Mouse (Mus musculus) embryonic facial prominence, embryonic 11.5 days (tissue): ENCODE results near the gene Tnfrsf1a. TPM values are rescaled to one million over a fixed set of nuclear protein-coding genes. Genes with fewer than 3 reads are reported as not detected.

Experiments
- ATAC-seq: fragments of 200-750 bp; cut with Nextera tagmentation; replicated peaks from 2 replicates; pipeline ENCODE4 v1.8.0; 2017; ENCODE audit warnings: low read depth; ENCODE audit not compliant: insufficient number of reproducible peaks, low FRiP score, low TSS enrichment
- DNase-seq: peaks from one replicate; pipeline ENCODE4 v3.0.0-alpha.2; 2015; ENCODE audit warnings: low spot score
- H3K27ac ChIP-seq: fragments of 300-500 bp; sonication (generic); replicated peaks from 2 replicates; pipeline ENCODE4 v1.5.1; 2014; ENCODE audit warnings: mild to moderate bottlenecking, low read depth, low read length, control low read depth
- H3K27me3 ChIP-seq: fragments of 300-500 bp; sonication (generic); 2 replicates; pipeline ENCODE4 v1.6.1; 2014; ENCODE audit warnings: mild to moderate bottlenecking, low read length, moderate library complexity, mixed read lengths; ENCODE audit not compliant: control insufficient read depth, insufficient read depth
- H3K36me3 ChIP-seq: fragments of 300-500 bp; sonication (generic); replicated peaks from 2 replicates; pipeline ENCODE4 v1.6.1; 2014; ENCODE audit warnings: low read depth, mild to moderate bottlenecking, low read length, moderate library complexity, mixed read lengths; ENCODE audit not compliant: control insufficient read depth, insufficient read depth
- H3K4me1 ChIP-seq: fragments of 300-500 bp; sonication (generic); 2 replicates; pipeline ENCODE4 v1.6.1; 2014; ENCODE audit warnings: low read length, mixed read lengths; ENCODE audit not compliant: control insufficient read depth, insufficient read depth
- H3K4me2 ChIP-seq: fragments of 300-500 bp; sonication (generic); 2 replicates; pipeline ENCODE4 v1.6.1; 2014; ENCODE audit warnings: low read depth, mild to moderate bottlenecking, control low read depth, low read length, moderate library complexity
- H3K4me3 ChIP-seq: fragments of 300-500 bp; sonication (generic); 2 replicates; pipeline ENCODE4 v1.5.1; 2014; ENCODE audit warnings: low read depth, low read length, control low read depth
- H3K9ac ChIP-seq: fragments of 300-500 bp; sonication (generic); replicated peaks from 2 replicates; pipeline ENCODE4 v1.6.1; 2014; ENCODE audit warnings: mild to moderate bottlenecking, control low read depth, low read length
- H3K9me3 ChIP-seq: fragments of 300-500 bp; sonication (generic); replicated peaks from 2 replicates; pipeline ENCODE4 v1.6.1; 2016; ENCODE audit warnings: mild to moderate bottlenecking, low read length, inconsistent platforms, mixed read lengths; ENCODE audit not compliant: control insufficient read depth
- whole genome bisulfite sequencing: fragments of 180-500 bp; shearing (Covaris S2); extraction: QIAGEN DNeasy Blood & Tissue Kit; methylation state at CpG from one replicate; pipeline ENCODE4 v1.1.7; 2014; 5-methylcytosine and 5-hydroxymethylcytosine counted together
- polyA plus RNA-seq: library from polyadenylated mRNA; unstranded; fragments of >200 nt; fragmentation: Nextera tagmentation; extraction: Ambion mirVana; gene quantifications from 2 replicates; pipeline ENCODE4 v1.2.1, GENCODE M21; 2014

Tnfrsf1a gene
- polyA plus RNA-seq, 1 experiment from 2014 or later = 39.5 TPM

DNA sequence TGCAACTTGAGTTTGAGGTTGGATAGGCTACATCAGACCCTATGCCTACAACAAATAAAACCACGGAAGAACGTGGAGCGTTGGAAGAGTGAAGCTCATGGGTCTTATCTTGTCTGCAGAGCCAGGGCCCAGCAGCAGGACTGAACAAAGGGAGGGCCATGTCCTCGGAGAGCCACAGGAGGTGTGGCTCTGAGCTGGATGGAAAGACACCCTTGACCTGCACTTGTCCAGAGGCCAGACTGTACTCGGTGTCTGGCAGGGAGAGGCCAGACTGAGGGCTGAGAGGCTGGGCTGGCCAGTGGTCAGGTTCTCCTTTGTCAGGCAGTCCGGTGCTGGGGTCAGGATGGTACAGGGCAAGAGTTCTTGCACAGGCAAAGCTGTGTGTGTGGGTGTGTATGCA is 23.8 kb upstream of the Tnfrsf1a start:
- H3K27me3 ChIP-seq = peaks cover 22% of the 10 kb centered on the region
- no peak for DNase-seq
- no peak for ATAC-seq
- H3K27ac ChIP-seq = no peak overlapping the region
- H3K4me2 ChIP-seq = no peak overlapping the region
- no peaks in the 10 kb centered on the region; the same call in 1 of the 2 replicates for H3K4me1 ChIP-seq
- WGBS = 67% methylated on average over 6 of the region's 6 CpGs
- H3K9ac ChIP-seq = no peak overlapping the region
- H3K4me3 ChIP-seq = no peak overlapping the region
- no peaks in the 10 kb centered on the region for H3K36me3 ChIP-seq
- H3K9me3 ChIP-seq = no peaks in the 10 kb centered on the region

DNA sequence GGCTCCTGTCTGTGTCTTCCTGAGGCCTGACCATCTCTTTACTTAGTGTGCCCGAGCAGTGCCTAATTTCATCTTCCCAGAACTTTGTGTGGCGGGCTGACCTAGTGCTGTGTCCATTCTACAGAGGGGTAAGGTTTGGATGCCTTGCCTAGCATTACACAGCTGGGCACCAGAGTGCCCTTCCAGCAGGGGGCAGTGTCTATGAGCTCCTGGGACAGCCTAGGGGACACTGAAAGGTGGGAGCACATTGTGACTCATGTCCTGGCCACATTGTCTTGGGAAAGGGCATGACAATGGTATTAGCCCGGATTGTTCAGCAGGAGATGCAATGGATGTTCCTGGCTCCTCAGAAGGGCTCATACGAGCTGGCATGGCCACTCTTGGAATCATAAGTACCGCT is 20.9 kb upstream of the Tnfrsf1a start:
- no peak overlapping the region for H3K27ac ChIP-seq
- no peaks in the 10 kb centered on the region; the same call in 1 of the 2 replicates for H3K27me3 ChIP-seq
- no peaks in the 10 kb centered on the region for H3K4me1 ChIP-seq
- H3K9me3 ChIP-seq = no peaks in the 10 kb centered on the region
- H3K9ac ChIP-seq = no peak overlapping the region
- H3K36me3 ChIP-seq = no peaks in the 10 kb centered on the region
- ATAC-seq = no peak
- 84% methylated on average over 5 of the region's 5 CpGs for WGBS
- no peak for DNase-seq
- H3K4me2 ChIP-seq = no peak overlapping the region
- H3K4me3 ChIP-seq = no peak overlapping the region

DNA sequence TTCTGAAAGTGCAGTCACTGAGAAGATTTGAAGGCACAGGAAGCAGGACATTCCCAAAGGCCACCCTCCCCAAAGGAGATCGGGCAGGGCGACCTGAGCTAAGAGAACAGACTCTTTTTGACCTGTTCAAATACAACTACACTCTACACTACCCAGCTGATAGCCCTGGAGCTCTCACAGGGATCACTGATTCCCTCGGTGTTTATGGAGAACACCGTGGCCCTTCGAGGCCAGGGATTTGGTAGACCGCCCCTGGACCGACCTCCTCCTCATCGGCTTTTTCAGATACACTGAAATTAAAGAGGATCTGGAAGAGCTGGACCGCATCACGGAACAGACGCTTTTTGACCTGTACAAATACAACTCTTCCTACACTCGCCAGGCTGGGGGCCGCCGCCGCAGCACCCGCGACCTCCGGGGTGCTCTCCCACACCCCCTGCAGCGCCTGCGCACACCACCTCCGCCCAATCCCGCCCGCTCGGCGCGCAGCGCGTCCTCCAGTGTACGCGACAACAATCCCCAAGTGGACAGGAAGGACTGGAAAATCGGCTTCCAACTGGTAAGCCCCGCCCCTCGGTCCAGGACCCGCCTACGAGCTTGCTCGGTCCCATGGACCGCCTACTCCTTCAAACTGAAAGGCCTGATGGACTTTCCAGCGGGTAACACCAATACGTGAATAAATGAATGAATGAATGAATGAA is 18.4 kb upstream of the Tnfrsf1a start:
- Histone ChIP-seq H3K9ac (peak overlapping the region; percentile 69), H3K4me3 (peak overlapping the region; percentile 51), H3K9me3 (no peaks in the 10 kb centered on the region), H3K27me3 (no peaks in the 10 kb centered on the region; the same call in 1 of the 2 replicates), H3K27ac (no peak overlapping the region), H3K4me1 (no peaks in the 10 kb centered on the region), H3K4me2 (peak overlapping the region; percentile 83), H3K36me3 (no peaks in the 10 kb centered on the region)
- ATAC-seq = peak; percentile 77
- peak; percentile 90 for DNase-seq
- WGBS = under 1% methylated on average over 39 of the region's 39 CpGs

DNA sequence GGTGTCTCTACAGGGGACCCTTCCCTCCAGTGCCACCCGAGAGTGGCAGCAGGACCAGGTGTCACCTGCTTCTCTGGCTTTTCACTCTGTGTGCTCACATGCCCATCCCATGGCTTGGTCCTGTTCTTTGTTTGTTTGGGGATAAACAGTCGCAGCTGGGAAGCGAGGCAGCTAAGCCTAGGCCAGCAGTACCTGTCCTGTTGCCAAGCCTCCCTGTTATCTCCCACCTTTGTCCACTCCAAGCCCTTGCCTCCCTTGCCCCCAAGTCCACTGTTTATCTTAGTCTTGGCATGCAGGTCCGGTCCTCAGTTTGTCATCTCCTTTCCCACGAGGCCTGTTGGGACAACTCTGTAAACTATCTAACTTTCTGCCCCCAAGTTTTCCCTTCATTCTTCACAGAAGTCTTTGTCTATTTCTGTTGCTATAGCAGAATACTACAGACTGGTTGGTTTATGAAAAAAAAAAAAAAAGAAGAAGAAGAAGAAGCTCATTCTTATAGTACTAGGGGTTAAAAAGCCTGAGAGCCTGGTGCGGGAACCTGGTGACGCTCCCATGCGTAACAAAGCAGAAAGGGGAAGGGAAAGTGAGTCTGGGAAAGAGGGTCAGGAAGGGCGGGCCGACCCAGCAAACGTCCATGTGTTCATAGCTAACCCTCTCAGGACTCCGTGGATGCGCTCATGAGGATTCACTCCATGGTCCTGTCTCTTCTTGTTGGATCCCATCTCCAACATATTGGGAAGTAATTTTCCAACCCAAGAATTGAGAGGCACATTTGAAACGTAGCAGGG is 15.9 kb upstream of the Tnfrsf1a start:
- no peak for DNase-seq
- Histone ChIP-seq H3K27ac (no peak overlapping the region), H3K9me3 (no peaks in the 10 kb centered on the region), H3K36me3 (no peaks in the 10 kb centered on the region), H3K27me3 (no peaks in the 10 kb centered on the region; the same call in 1 of the 2 replicates), H3K9ac (no peak overlapping the region), H3K4me1 (no peaks in the 10 kb centered on the region), H3K4me3 (no peak overlapping the region), H3K4me2 (no peak overlapping the region)
- 64% methylated on average over 14 of the region's 14 CpGs for WGBS
- ATAC-seq = no peak

DNA sequence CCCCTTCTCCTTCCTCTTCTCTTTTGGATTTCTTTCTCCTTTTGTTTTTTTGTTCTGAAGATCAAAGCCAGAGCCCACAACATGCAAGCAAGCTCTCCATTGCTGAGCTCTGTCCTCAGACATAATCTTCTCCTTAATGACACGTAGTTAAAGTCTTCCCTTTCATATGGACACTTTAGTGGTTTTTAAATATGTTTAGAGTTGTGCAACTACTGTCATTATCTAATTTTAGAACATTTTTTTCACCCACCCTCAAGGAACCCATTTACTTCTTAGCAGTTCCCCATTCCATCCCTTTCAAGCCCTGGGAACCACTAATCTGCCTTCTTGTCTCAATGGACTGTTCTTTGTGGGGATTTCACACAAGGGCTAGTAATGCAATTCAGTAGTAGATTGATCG is 14.8 kb upstream of the Tnfrsf1a start:
- WGBS = 76% methylated on average over 2 of the region's 2 CpGs
- no peak overlapping the region for H3K27ac ChIP-seq
- no peak overlapping the region for H3K4me3 ChIP-seq
- no peak overlapping the region for H3K9ac ChIP-seq
- DNase-seq (no peak), ATAC-seq (no peak)
- no peaks in the 10 kb centered on the region; the same call in 1 of the 2 replicates for H3K27me3 ChIP-seq
- no peaks in the 10 kb centered on the region for H3K9me3 ChIP-seq
- no peaks in the 10 kb centered on the region for H3K36me3 ChIP-seq
- H3K4me1 ChIP-seq = no peaks in the 10 kb centered on the region
- no peak overlapping the region for H3K4me2 ChIP-seq

DNA sequence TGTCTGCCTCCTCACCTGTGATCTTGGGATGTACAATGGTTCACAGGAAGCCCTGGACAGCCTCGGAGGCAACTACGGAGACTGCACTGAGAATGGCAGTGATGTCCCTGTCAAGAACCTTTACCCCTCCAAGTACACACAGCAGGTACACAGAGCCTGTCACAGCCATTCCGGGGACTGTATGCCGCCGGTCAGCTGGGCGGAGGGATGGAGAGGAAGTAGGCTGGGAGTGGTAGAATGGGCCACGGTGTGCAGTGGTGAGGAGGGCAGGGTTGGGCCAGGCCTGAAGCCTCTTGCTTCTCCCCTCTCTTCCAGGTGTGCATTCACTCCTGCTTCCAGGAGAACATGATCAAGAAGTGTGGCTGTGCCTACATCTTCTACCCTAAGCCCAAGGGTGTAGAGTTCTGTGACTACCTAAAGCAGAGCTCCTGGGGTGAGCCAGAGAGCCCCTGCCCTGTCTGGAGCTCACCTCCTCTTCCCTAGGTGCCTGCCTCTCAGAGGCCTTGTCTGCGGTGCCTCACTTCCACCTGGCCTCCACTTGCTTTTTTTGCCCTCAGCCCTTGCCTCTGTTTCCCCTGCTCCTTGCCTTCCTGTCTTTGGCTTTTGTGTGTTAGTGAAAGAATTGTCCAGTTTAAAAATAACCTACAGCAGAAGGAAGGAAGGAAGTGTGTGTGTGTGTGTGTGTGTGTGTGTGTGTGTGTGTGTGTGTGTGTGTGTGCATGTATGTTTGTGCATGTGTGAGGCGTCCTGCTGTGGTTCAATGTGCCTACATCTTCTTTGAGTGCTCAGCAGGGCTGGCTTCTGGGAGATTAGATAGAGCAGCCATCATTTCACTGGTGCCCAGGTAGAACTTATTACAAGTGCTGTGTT is 10.1 kb upstream of the Tnfrsf1a start:
- no peaks in the 10 kb centered on the region for H3K27me3 ChIP-seq
- H3K9ac ChIP-seq = no peak overlapping the region
- no peaks in the 10 kb centered on the region; the same call in 1 of the 2 replicates for H3K4me1 ChIP-seq
- no peak for DNase-seq
- no peaks in the 10 kb centered on the region for H3K9me3 ChIP-seq
- H3K4me3 ChIP-seq = no peak overlapping the region
- H3K36me3 ChIP-seq = no peaks in the 10 kb centered on the region
- no peak overlapping the region for H3K4me2 ChIP-seq
- ATAC-seq = no peak
- no peak overlapping the region for H3K27ac ChIP-seq
- WGBS = 74% methylated on average over 9 of the region's 9 CpGs

DNA sequence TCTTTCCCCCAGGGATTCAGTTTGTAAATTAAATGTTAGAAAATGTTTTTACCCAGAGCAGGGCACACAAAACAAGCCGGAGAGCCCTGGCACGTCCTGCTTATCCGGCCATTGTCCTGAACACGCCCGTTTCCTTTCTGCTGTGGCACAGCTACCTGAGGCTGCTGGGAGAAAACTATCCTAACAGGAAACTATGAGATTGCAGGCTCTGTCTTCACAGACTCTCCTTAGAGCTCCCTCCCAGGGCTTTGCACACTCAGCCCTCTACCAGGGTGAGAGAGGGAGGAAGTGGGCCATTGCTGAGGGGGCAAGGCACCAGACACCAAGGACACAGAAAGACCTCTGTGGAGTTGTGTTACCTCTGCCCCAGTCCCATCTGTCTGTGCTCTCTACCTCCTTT is 8.9 kb upstream of the Tnfrsf1a start:
- H3K9me3 ChIP-seq = no peaks in the 10 kb centered on the region
- no peak for DNase-seq
- no peak overlapping the region for H3K4me2 ChIP-seq
- ATAC-seq = no peak
- H3K4me1 ChIP-seq = no peaks in the 10 kb centered on the region; the same call in 1 of the 2 replicates
- no peak overlapping the region for H3K4me3 ChIP-seq
- no peak overlapping the region for H3K9ac ChIP-seq
- 0 out of 2 replicates have a peak overlapping the region, but pooled peaks have one; percentile 16 for H3K27ac ChIP-seq
- no peaks in the 10 kb centered on the region for H3K36me3 ChIP-seq
- 60% methylated on average over 5 of the region's 5 CpGs for WGBS
- no peaks in the 10 kb centered on the region for H3K27me3 ChIP-seq
